Mouse (Mus musculus) hindbrain, embryonic 15.5 days (tissue): ENCODE data around the gene Gigyf1. TPM values are rescaled to one million over a fixed set of nuclear protein-coding genes. Genes with fewer than 3 reads are reported as not detected.

Source experiments
- ATAC-seq: fragments of 200-750 bp; cut with Nextera tagmentation; 2 replicates; pipeline ENCODE4 v1.8.0; 2017; ENCODE audit warnings: low read depth, moderate number of reproducible peaks, moderate TSS enrichment; ENCODE audit not compliant: low FRiP score
- H3K27ac ChIP-seq: fragments of 300-500 bp; sonication (generic); replicated peaks from 2 replicates; pipeline ENCODE4 v1.5.1; 2015; ENCODE audit warnings: mild to moderate bottlenecking, inconsistent platforms
- H3K27me3 ChIP-seq: fragments of 300-500 bp; sonication (generic); 2 replicates; pipeline ENCODE4 v1.6.1; 2015; ENCODE audit warnings: control low read depth, inconsistent platforms
- H3K36me3 ChIP-seq: fragments of 300-500 bp; sonication (generic); 2 replicates; pipeline ENCODE4 v1.6.1; 2015; ENCODE audit warnings: control low read depth, inconsistent platforms
- H3K4me1 ChIP-seq: fragments of 300-500 bp; sonication (generic); replicated peaks from 2 replicates; pipeline ENCODE4 v1.6.1; 2015; ENCODE audit warnings: control low read depth, inconsistent platforms
- H3K4me2 ChIP-seq: fragments of 300-500 bp; sonication (generic); 2 replicates; pipeline ENCODE4 v1.6.1; 2015; ENCODE audit warnings: moderate library complexity, mild to moderate bottlenecking, inconsistent platforms
- H3K4me3 ChIP-seq: fragments of 300-500 bp; sonication (generic); 2 replicates; pipeline ENCODE4 v1.5.1; 2015; ENCODE audit warnings: mild to moderate bottlenecking, inconsistent platforms
- H3K9ac ChIP-seq: fragments of 300-500 bp; sonication (generic); 2 replicates; pipeline ENCODE4 v1.6.1; 2015; ENCODE audit warnings: inconsistent platforms
- H3K9me3 ChIP-seq: fragments of 300-500 bp; sonication (generic); 2 replicates; pipeline ENCODE4 v1.6.1; 2016; ENCODE audit warnings: control low read depth, inconsistent platforms
- WGBS: fragments of 180-500 bp; shearing (Covaris S2); methylation state at CpG from one replicate; pipeline ENCODE4 v1.1.7; 2015; 5-methylcytosine and 5-hydroxymethylcytosine counted together
- polyA plus RNA-seq: library from polyadenylated mRNA; unstranded; fragments of >200 nt; fragmentation: Nextera tagmentation; extraction: Ambion mirVana; gene quantifications from 2 replicates; pipeline ENCODE4 v1.2.1, GENCODE M21; 2015

Gigyf1 gene
- polyA plus RNA-seq, 1 experiment from 2014 or later, result 18.4 TPM

DNA sequence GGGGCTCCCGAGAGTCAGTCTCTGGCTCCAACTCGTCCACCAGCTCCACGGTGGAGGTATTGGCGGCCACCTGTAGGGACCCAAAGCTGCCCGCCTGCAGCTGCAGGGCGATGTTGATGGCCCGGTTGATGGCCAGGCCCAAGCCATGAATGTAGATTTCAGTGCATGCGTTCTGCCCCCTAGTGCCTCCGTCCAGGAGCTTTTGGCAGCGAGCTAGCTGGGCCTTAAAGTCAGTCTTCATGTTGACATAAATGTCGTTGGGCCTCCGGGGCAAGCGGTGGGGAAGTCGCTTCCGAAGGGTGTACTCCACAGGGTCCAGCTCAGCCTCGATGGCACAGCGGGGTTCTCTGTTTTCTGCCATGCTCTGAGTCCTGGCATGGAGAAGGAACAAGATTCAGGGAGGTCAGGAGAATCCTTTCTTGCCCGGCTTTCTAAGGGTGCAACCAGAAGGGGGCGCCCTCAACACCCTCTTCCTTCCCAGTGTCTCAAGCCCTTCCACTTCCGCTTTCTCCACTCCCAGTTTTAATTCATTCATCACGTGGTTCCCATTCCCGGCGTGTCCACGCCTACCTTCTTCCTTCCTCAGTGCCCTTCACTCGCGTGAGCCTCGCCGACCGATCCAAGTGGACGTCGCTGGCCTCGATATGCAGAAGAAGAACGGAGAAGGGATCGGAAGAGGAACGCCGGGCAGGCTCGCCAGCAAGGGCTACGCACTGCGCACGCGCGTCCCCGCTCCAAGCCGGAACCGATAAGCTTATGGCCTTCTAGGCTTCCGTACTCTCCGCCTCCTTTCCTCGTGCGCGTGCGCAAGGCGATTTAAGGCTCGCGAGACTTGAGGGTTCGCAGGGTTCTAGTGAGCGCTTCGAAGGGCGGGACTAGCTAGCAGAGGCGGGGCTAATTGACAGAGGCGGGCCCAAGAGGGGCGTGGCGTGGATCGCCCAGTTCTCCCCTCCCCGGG is 16.4 kb upstream of the Gigyf1 start, which contains the start of gene Pop7:
Pop7 (minus strand) TSS at position 810 of the 958 bp plus-strand sequence.
- WGBS, result under 1% methylated on average over 64 of the region's 64 CpGs
- Histone ChIP-seq H3K27me3 (no peaks in the 10 kb centered on the region), H3K36me3 (0 out of 2 replicates have a peak, but pooled peaks cover 3% of the 10 kb centered on the region), H3K4me3 (peak within 1 kb of the TSS; percentile 55), H3K4me2 (peak within 1 kb of the TSS; percentile 85), H3K4me1 (peaks cover 24% of the 10 kb centered on the region), H3K9ac (peak within 1 kb of the TSS; percentile 62), H3K9me3 (no peaks in the 10 kb centered on the region), H3K27ac (peak within 1 kb of the TSS; percentile 93)
- peak; percentile 96 for ATAC-seq

DNA sequence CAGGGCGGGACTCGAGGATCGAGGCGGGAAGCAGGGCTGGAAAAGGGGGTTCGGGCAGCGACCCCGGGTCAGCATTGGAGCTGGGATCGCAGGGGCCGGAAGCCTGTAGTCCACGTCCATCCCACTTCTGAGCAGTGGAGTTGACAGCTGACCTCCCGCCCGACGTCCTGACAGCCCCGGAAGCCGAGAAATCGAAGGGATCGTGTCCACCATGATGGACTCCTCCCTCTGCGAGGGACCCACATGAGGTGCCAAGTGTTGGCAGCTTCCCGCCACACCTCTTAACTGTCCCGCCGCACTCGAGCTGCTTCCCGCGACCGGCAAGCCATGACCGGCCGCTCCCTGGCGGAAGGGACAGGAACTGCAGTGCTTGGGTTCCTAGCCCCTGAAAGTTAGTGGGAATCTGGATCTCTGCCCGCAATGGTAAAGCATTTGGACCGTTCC is 15.7 kb upstream of the Gigyf1 start:
- Histone ChIP-seq H3K27ac (peak overlapping the region; percentile 93), H3K36me3 (0 out of 2 replicates have a peak, but pooled peaks cover 3% of the 10 kb centered on the region), H3K4me1 (peaks cover 24% of the 10 kb centered on the region), H3K9me3 (no peaks in the 10 kb centered on the region), H3K4me2 (peak overlapping the region; percentile 85), H3K27me3 (no peaks in the 10 kb centered on the region), H3K4me3 (peak overlapping the region; percentile 55), H3K9ac (peak overlapping the region; percentile 39)
- peak; percentile 86 for ATAC-seq
- WGBS, result under 1% methylated on average over 26 of the region's 30 CpGs

DNA sequence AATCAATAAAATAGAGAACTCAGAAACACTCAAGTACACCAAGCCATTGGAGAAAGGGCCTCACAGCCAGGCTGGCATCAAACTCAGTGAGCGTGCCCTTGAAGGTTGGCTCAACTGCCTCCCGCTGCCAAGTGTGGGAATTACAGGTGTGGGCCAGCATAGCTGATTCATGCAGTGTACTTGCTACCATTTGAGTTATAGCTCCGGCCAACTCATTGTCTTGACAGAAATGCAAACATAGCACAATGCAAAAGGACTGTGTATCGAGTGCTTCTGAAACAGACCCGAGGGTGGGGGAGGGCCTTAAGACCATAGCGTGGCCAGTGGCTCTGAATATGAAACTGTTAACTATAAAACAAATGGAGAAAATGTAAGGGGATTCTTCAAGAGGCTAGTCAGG is 14.3 kb upstream of the Gigyf1 start:
- 0 out of 2 replicates have a peak, but pooled peaks cover 3% of the 10 kb centered on the region for H3K36me3 ChIP-seq
- H3K9ac ChIP-seq, result no peak overlapping the region
- H3K27me3 ChIP-seq, result no peaks in the 10 kb centered on the region
- no peak overlapping the region for H3K4me2 ChIP-seq
- H3K4me1 ChIP-seq, result peaks cover 24% of the 10 kb centered on the region
- ATAC-seq, result no peak
- H3K9me3 ChIP-seq, result no peaks in the 10 kb centered on the region
- 83% methylated on average over 6 of the region's 6 CpGs for WGBS
- H3K4me3 ChIP-seq, result no peak overlapping the region
- no peak overlapping the region for H3K27ac ChIP-seq

DNA sequence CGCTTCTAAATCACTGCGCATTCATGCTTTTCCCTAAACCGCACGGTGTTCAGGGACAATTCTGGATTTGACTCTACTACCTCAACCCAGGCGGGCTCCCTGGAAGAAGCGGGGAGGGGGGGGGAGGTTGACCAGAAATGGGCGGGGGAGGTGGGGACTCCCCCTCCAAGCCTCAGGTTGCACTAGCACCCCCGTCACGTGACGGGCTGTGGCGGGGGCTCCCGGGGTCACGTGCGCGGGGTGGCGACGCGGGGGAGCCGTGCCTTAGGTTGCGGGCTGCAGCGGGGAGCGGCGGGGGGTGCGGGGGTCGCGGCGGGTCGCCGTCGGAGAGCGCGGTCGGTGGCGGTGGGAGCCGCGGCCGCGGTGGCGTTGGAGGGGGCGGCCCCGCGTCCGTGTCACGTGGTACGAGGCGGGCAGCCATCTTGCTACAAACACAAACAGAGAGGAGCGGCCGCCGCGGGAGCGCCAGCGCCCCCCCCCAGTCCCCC is 8.3 kb upstream of the Gigyf1 start:
- peak overlapping the region; percentile 95 for H3K4me3 ChIP-seq
- H3K27me3 ChIP-seq, result no peaks in the 10 kb centered on the region
- no peaks in the 10 kb centered on the region for H3K36me3 ChIP-seq
- peaks cover 44% of the 10 kb centered on the region for H3K4me1 ChIP-seq
- peak; percentile 71 for ATAC-seq
- H3K27ac ChIP-seq, result peak overlapping the region; percentile 90
- peak overlapping the region; percentile 74 for H3K4me2 ChIP-seq
- 2% methylated on average over 24 of the region's 52 CpGs for WGBS
- H3K9me3 ChIP-seq, result no peaks in the 10 kb centered on the region
- H3K9ac ChIP-seq, result peak overlapping the region; percentile 98

DNA sequence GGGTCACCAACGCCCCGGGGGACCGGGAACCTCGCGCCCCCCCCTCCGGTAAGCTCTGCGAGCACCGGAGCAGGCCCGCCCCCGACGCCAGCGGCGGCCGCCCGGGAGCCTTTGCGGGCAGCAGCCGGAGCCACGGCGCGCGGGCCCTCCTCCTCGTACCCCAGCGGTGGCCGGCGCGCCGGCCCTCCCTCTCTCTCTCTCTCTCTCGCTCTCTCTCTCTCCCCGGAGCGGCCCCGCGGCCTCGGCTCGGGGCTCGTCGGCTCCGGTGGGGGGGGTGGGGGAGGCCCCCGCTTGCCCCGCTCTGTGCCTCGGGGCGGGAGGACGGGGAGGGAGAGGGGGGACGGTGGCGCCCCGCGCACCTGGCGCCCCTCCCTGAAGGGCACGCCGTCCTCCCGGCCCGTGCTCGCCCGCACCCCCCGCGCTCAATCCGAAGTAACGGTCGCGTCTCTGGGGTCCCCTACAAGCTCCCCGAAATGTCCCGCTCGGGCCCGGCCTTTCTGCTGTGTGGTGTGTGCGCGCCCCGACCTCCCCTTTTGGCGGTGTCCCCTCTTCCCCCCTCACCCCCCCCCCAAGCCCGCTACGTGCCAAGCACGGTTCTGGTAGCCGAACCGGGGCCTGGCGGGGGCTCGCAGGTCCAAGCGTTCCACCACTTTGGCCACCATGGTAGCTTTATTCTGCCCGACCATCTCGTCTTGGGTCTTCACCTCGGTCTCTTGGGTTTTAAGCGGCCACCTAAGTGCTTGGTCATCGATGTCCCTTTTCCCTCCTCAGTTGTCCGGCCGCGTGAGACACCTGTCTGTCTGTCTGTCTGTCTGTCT is 7.6 kb upstream of the Gigyf1 start:
- peak overlapping the region; percentile 98 for H3K9ac ChIP-seq
- no peaks in the 10 kb centered on the region for H3K27me3 ChIP-seq
- peak overlapping the region; percentile 74 for H3K4me2 ChIP-seq
- H3K27ac ChIP-seq, result peak overlapping the region; percentile 90
- peaks cover 44% of the 10 kb centered on the region for H3K4me1 ChIP-seq
- WGBS, result under 1% methylated on average over 41 of the region's 83 CpGs
- H3K9me3 ChIP-seq, result no peaks in the 10 kb centered on the region
- peak; percentile 15 for ATAC-seq
- H3K36me3 ChIP-seq, result no peaks in the 10 kb centered on the region
- H3K4me3 ChIP-seq, result peak overlapping the region; percentile 95

DNA sequence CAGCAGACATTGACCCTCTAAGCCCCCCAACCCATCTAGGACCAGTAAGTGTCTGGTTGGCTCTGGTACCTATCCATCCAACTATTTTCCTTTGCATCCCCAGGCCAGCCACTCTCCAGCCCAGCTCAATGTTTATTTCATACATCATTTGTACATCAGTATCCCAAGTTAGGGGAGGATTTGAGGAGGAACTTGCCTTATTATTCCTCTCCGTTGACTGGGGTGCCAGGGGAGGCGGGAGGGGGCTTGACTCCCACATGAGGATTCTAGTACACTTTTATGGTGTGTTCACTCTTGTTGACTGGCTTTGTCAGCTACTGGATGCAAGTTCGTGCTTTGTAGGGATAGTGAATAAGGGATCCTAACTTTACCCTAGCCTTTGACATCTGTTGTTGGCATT is 6.6 kb upstream of the Gigyf1 start:
- peak overlapping the region; percentile 74 for H3K4me2 ChIP-seq
- WGBS, result 60% methylated on average over 3 of the region's 3 CpGs
- H3K9ac ChIP-seq, result peak overlapping the region; percentile 98; the same call in 1 of the 2 replicates
- H3K27me3 ChIP-seq, result no peaks in the 10 kb centered on the region
- H3K9me3 ChIP-seq, result no peaks in the 10 kb centered on the region
- peak overlapping the region; percentile 95 for H3K4me3 ChIP-seq
- ATAC-seq, result no peak
- peak overlapping the region; percentile 90; the same call in 1 of the 2 replicates for H3K27ac ChIP-seq
- H3K4me1 ChIP-seq, result peaks cover 44% of the 10 kb centered on the region
- no peaks in the 10 kb centered on the region for H3K36me3 ChIP-seq

DNA sequence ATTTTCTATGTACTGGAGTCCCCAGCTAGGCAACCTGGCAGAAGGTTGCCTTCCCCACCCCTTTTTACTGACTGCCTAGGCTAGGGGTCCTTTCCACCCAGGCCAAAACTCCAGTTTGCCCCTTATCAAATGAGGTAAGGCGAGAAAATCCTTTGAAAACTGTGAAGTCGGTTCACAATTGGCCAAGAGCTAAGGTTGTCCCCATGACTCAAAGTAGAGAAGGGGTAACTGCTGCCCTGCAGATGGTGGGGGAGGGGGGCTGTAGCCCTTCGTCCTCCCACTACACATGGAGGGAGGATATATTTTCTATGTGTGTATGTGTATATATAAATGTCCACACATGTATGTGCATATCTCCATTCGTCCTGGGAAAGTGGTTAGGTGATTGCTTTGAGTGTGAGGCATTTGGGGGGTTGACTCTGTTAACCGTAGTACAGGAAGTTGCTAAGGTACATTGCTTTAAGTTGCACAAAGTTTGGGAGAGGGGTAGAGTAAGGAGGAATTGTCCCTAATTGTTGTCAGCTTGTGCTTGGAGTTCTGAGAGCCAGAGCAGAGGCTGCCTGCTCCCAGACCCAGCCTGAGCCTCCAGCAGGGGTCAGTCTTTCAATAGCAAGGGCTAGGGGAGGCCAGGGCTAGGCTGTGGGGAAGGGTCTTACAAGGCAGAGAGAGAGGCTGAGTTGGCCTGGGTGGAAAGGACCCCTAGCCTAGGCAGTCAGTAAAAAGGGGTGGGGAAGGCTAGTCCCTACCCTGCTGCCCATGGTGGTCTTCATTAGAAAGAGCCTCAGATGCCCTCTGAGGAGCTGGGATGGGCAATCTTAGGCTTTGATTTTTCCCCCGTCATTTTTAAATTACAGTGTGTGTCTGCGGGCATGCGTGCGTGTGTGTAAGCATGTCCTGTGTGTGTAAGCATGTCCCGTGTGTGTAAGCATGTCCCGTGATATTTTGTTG is 5.2 kb upstream of the Gigyf1 start:
- Histone ChIP-seq H3K4me2 (peak overlapping the region; percentile 74), H3K4me3 (no peak overlapping the region), H3K27me3 (no peaks in the 10 kb centered on the region), H3K27ac (no peak overlapping the region), H3K9me3 (no peaks in the 10 kb centered on the region), H3K9ac (no peak overlapping the region), H3K4me1 (peaks cover 44% of the 10 kb centered on the region), H3K36me3 (no peaks in the 10 kb centered on the region)
- peak; percentile 38; the same call in 1 of the 2 replicates for ATAC-seq
- WGBS, result 80% methylated on average over 11 of the region's 11 CpGs

DNA sequence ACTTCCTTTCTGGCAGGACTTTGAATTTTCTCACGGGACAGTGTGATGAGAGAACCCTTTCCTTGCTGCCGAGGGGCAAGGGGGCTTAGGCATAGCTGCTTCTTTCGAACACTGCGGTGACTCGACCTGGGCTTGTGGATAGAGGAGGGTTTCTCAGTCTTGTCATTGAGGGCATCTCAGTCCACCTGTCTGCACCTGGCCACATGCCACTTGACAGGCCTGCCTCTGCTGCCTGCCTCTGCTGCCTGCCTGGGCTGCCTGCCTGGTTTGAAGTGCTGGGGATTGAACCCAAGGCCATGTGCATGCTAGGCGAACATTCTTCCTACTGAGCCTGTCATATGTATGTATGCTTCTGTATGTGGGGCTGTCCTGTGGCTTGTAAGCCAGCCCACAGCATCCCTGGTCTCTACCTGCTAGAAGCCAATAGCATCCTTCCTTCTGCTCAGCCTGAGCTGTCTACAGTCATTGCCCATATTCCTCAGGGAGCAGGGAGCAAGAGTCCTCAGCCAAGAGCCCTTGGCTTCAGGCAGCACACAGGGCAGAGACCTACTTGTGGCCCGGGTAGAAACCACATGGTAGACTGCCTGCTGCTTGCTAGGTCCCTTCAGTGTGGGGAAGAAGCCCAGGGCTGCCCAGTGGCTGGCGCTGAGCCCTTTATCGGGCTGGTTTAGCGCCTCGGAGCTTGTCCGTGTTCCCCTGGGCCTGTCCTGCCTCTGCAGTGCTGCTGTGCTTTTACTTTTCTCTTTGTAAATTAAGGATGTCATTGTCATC is 4.2 kb upstream of the Gigyf1 start:
- no peak overlapping the region for H3K4me3 ChIP-seq
- ATAC-seq, result no peak
- H3K4me2 ChIP-seq, result no peak overlapping the region
- peaks cover 7% of the 10 kb centered on the region for H3K36me3 ChIP-seq
- H3K9me3 ChIP-seq, result no peaks in the 10 kb centered on the region
- no peak overlapping the region for H3K9ac ChIP-seq
- WGBS, result 86% methylated on average over 12 of the region's 12 CpGs
- H3K27ac ChIP-seq, result no peak overlapping the region
- no peaks in the 10 kb centered on the region for H3K27me3 ChIP-seq
- peaks cover 44% of the 10 kb centered on the region for H3K4me1 ChIP-seq

DNA sequence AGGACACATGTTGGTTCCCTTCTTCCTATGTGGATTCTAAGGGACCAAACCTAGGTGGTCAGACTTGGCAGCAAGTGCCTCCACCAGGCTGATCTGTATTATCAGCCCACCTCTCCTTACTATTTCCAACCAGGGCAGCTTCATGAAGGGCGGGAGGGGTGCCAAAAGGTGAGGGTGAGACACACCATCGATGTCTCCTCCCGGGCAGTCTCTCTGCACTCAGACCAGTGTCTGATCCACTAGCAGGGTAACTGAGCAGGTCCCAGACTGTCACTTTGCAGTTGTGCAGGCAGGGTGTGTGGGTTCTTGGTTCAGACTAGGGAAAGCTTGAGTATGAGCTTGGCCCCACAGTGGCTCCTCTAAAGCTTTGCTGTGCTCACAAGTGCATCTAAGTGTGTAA is 3.5 kb upstream of the Gigyf1 start:
- Histone ChIP-seq H3K36me3 (peaks cover 12% of the 10 kb centered on the region), H3K4me3 (no peak overlapping the region), H3K27me3 (no peaks in the 10 kb centered on the region), H3K9ac (no peak overlapping the region), H3K9me3 (no peaks in the 10 kb centered on the region), H3K27ac (no peak overlapping the region), H3K4me2 (no peak overlapping the region), H3K4me1 (peaks cover 41% of the 10 kb centered on the region)
- no peak for ATAC-seq
- 89% methylated on average over 3 of the region's 3 CpGs for WGBS

DNA sequence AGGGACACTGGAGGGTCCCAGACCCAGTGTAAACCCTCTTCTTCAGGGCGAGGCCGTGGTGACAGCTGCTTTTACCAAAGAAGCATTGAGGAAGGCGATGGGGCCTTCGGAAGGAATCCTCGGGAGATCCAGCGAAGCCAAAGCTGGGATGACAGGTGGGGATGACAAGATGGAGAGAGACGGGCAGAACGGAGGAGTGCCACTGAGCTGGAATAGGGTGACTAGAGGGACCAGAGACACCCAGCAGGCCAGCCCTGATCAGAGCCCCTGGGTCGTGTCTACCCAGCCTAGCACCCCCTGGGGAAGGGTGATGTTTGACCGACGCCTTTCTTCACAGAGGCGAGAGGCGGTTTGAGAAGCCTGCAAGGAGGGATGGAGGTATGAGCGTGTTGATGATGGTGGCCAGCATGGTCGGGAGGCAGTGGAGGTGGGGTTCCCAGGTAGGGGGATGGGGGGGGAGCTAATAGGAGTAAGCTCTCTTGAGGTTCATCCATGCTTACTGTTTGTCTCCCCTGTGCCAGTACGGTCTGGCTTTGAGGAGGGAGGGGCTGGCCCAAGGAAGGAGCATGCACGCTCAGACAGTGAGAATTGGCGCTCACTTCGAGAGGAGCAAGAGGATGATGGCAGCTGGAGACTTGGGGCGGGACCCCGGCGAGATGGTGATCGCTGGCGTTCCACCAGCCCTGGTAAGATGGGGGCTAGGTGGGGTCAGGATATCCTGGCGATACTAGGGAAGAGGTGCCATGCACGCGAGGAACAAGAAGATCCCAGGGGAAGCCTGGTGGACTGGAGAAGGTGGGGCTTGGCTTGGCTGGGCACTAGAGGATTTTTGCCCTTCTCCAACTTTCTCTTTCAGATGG is 1.6 kb downstream of the Gigyf1 start:
- Histone ChIP-seq H3K9me3 (no peaks in the 10 kb centered on the region), H3K9ac (no peak overlapping the region), H3K4me3 (no peak overlapping the region), H3K36me3 (peaks cover 63% of the 10 kb centered on the region), H3K27ac (no peak overlapping the region), H3K4me1 (peaks cover under 1% of the 10 kb centered on the region; the same call in 1 of the 2 replicates), H3K27me3 (no peaks in the 10 kb centered on the region), H3K4me2 (no peak overlapping the region)
- 90% methylated on average over 27 of the region's 27 CpGs for WGBS
- no peak for ATAC-seq
